Mouse (Mus musculus) ES-Bruce4 (cell line): ENCODE results near the gene Hmcn2.

Experiments used
- EP300 ChIP-seq: IDR thresholded peaks from 2 replicates; pipeline ENCODE4 v1.6.1; 2011; ENCODE audit warnings: low read depth, low read length; ENCODE audit not compliant: insufficient read depth
- POLR2A ChIP-seq: IDR thresholded peaks from one replicate; pipeline ENCODE4 v1.8.1; 2011; ENCODE audit warnings: low read length; ENCODE audit not compliant: insufficient read depth

DNA sequence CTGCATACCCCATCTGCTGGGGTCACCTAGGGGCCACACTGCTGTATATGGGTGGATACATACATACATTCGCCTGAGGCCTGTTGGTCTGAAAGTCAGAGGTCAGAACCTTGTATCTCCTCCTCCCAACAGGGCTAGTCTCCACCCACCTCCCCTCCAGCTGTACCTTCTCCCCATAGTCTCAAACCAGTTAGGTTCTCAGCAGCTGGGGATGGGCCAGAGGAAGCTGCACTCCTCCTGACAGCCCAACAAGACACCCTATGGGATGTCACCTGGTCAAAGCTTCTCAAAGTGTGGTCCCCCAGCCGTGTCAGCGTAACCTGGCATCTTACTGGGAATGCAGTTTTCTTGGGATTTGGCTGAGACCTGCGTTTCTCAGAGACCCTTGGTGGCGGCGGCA, 17.8 kb upstream of the Hmcn2 start:
- no peak for TF ChIP-seq EP300
- no peak for TF ChIP-seq POLR2A
